Mouse (Mus musculus): Measurements from ENCODE around the gene Tent5c. TPM values are rescaled to one million over a fixed set of nuclear protein-coding genes. Genes with fewer than 3 reads are reported as not detected.
A peak's percentile ranks its signal among the peaks of the same experiment; 100 is the strongest.

The Tent5c gene
- polyA plus RNA-seq, 1 experiment from 2014 or later: 32.5 TPM

GRCm38 (mm10) chr3:100440009-100440408, 49.1 kb downstream of the Tent5c start:
- peak; percentile 23; the same call in 1 of the 2 replicates for TF ChIP-seq EP300 (IDR thresholded peaks at IDR 0.05; ENCODE audit: low read depth)
- no peak for TF ChIP-seq CTCF (IDR thresholded peaks at IDR 0.05; ENCODE audit: low read depth)
- Histone ChIP-seq H3K36me3 (replicated peaks; ENCODE audit: insufficient read depth, low read length) (no peaks in the 10 kb centered on the region), H3K4me2 (ENCODE audit: low read depth, low read length) (no peak overlapping the region), H3K27ac (ENCODE audit: low read depth) (peak overlapping the region; percentile 92), H3K4me3 (ENCODE audit: low read depth, low read length) (no peak overlapping the region), H3K9ac (replicated peaks) (0 out of 2 replicates have a peak overlapping the region, but pooled peaks have one; percentile 49), H3K4me1 (ENCODE audit: insufficient read depth) (peaks cover 50% of the 10 kb centered on the region), H3K27me3 (ENCODE audit: insufficient read depth, low read length) (no peaks in the 10 kb centered on the region), H3K9me3 (ENCODE audit: low read length) (no peaks in the 10 kb centered on the region)
- DNase-seq: peak; percentile 58
- ATAC-seq: no peak
- 44% methylated on average over 6 of the region's 6 CpGs for WGBS (ENCODE audit: insufficient replicate concordance)

- H3K4me1 ChIP-seq (ENCODE audit: insufficient read depth): peaks cover 50% of the 10 kb centered on the region
- 38% methylated on average over 3 of the region's 3 CpGs for WGBS (ENCODE audit: insufficient replicate concordance)
- ATAC-seq: peak; percentile 8
These were observed 50.0 kb downstream of the Tent5c start for GRCm38 (mm10) chr3:100439088-100439487.

GRCm38 (mm10) chr3:100438461-100439002, 50.6 kb downstream of the Tent5c start:
- no peak overlapping the region for H3K4me3 ChIP-seq (ENCODE audit: low read depth, low read length)
- H3K9ac ChIP-seq (replicated peaks): peak overlapping the region; percentile 49
- peak overlapping the region; percentile 33 for H3K4me2 ChIP-seq (ENCODE audit: low read depth, low read length)
- TF ChIP-seq CTCF (IDR thresholded peaks at IDR 0.05; ENCODE audit: low read depth): no peak
- TF ChIP-seq EP300 (IDR thresholded peaks at IDR 0.05; ENCODE audit: low read depth): peak; percentile 99
- WGBS (ENCODE audit: insufficient replicate concordance): 34% methylated on average over 4 of the region's 4 CpGs
- DNase-seq (peak; percentile 71), ATAC-seq (peak; percentile 97)
- H3K27me3 ChIP-seq (ENCODE audit: insufficient read depth, low read length): no peaks in the 10 kb centered on the region
- no peaks in the 10 kb centered on the region for H3K9me3 ChIP-seq (ENCODE audit: low read length)
- peak overlapping the region; percentile 92 for H3K27ac ChIP-seq (ENCODE audit: low read depth)
- peaks cover 50% of the 10 kb centered on the region for H3K4me1 ChIP-seq (ENCODE audit: insufficient read depth)
- H3K36me3 ChIP-seq (replicated peaks; ENCODE audit: insufficient read depth, low read length): no peaks in the 10 kb centered on the region

More at GRCm38 (mm10) chr3:100439088-100439487, 50.0 kb downstream of the Tent5c start:
- no peaks in the 10 kb centered on the region for H3K36me3 ChIP-seq (replicated peaks; ENCODE audit: insufficient read depth, low read length)
- peak overlapping the region; percentile 92 for H3K27ac ChIP-seq (ENCODE audit: low read depth)
- no peaks in the 10 kb centered on the region for H3K9me3 ChIP-seq (ENCODE audit: low read length)
- H3K4me2 ChIP-seq (ENCODE audit: low read depth, low read length): peak overlapping the region; percentile 33
- H3K9ac ChIP-seq (replicated peaks): peak overlapping the region; percentile 49
- H3K27me3 ChIP-seq (ENCODE audit: insufficient read depth, low read length): no peaks in the 10 kb centered on the region
- no peak overlapping the region for H3K4me3 ChIP-seq (ENCODE audit: low read depth, low read length)
- peak; percentile 37 for DNase-seq
- TF ChIP-seq CTCF (IDR thresholded peaks at IDR 0.05; ENCODE audit: low read depth): no peak
- no peak for TF ChIP-seq EP300 (IDR thresholded peaks at IDR 0.05; ENCODE audit: low read depth)

- no peak for DNase-seq
- H3K4me1 ChIP-seq (ENCODE audit: insufficient read depth): peaks cover 43% of the 10 kb centered on the region
- no peak overlapping the region for H3K4me3 ChIP-seq (ENCODE audit: low read depth, low read length)
- no peak for ATAC-seq
- no peaks in the 10 kb centered on the region for H3K27me3 ChIP-seq (ENCODE audit: insufficient read depth, low read length)
- H3K9ac ChIP-seq (replicated peaks): no peak overlapping the region
- 36% methylated on average over 7 of the region's 7 CpGs for WGBS (ENCODE audit: insufficient replicate concordance)
- no peak overlapping the region for H3K4me2 ChIP-seq (ENCODE audit: low read depth, low read length)
- TF ChIP-seq EP300 (IDR thresholded peaks at IDR 0.05; ENCODE audit: low read depth) (peak; percentile 70), CTCF (IDR thresholded peaks at IDR 0.05; ENCODE audit: low read depth) (no peak)
- H3K27ac ChIP-seq (ENCODE audit: low read depth): peak overlapping the region; percentile 89
- H3K36me3 ChIP-seq (replicated peaks; ENCODE audit: insufficient read depth, low read length): no peaks in the 10 kb centered on the region
- no peaks in the 10 kb centered on the region for H3K9me3 ChIP-seq (ENCODE audit: low read length)
These were observed 52.4 kb downstream of the Tent5c start for GRCm38 (mm10) chr3:100436756-100437155.

GRCm38 (mm10) chr3:100431705-100432104, 57.4 kb downstream of the Tent5c start:
- WGBS (ENCODE audit: insufficient replicate concordance): 64% methylated on average over 4 of the region's 4 CpGs
- Histone ChIP-seq H3K9ac (replicated peaks) (no peak overlapping the region), H3K27me3 (ENCODE audit: insufficient read depth, low read length) (no peaks in the 10 kb centered on the region), H3K36me3 (replicated peaks; ENCODE audit: insufficient read depth, low read length) (no peaks in the 10 kb centered on the region), H3K27ac (ENCODE audit: low read depth) (no peak overlapping the region), H3K4me1 (ENCODE audit: insufficient read depth) (peaks cover 26% of the 10 kb centered on the region), H3K9me3 (ENCODE audit: low read length) (no peaks in the 10 kb centered on the region), H3K4me3 (ENCODE audit: low read depth, low read length) (no peak overlapping the region), H3K4me2 (ENCODE audit: low read depth, low read length) (no peak overlapping the region)
- TF ChIP-seq CTCF (IDR thresholded peaks at IDR 0.05; ENCODE audit: low read depth) (no peak), EP300 (IDR thresholded peaks at IDR 0.05; ENCODE audit: low read depth) (no peak)
- no peak for DNase-seq
- ATAC-seq: no peak

- Histone ChIP-seq H3K27ac (ENCODE audit: low read depth) (peak overlapping the region; percentile 84; the same call in 1 of the 2 replicates), H3K4me2 (ENCODE audit: low read depth, low read length) (no peak overlapping the region), H3K36me3 (replicated peaks; ENCODE audit: insufficient read depth, low read length) (no peaks in the 10 kb centered on the region), H3K4me1 (ENCODE audit: insufficient read depth) (peaks cover 22% of the 10 kb centered on the region), H3K4me3 (ENCODE audit: low read depth, low read length) (no peak overlapping the region), H3K27me3 (ENCODE audit: insufficient read depth, low read length) (no peaks in the 10 kb centered on the region), H3K9ac (replicated peaks) (no peak overlapping the region), H3K9me3 (ENCODE audit: low read length) (no peaks in the 10 kb centered on the region)
- TF ChIP-seq CTCF (IDR thresholded peaks at IDR 0.05; ENCODE audit: low read depth) (no peak), EP300 (IDR thresholded peaks at IDR 0.05; ENCODE audit: low read depth) (no peak)
- no peak for DNase-seq
- WGBS (ENCODE audit: insufficient replicate concordance): 85% methylated on average over 1 of the region's 1 CpGs
- ATAC-seq: no peak
These were observed 58.4 kb downstream of the Tent5c start for GRCm38 (mm10) chr3:100430731-100431130.

Data from liver, postnatal 0 days (tissue).